In genomic region chr7:76407930-76408557, GRCm38 (mm10) we compare ENCODE assay signal across 21 mouse cellular contexts.
DNase-seq lines count a peak whose midpoint lies in the region; ATAC-seq lines count a peak whose summit lies in the region.
"Had no signal": no experiment of that assay in that cellular context is flagged by ENCODE, and none has a peak within 500 bp of the region (broad histone marks: within the 10 kb centered on the region; RNA-seq: fewer than 3 reads in every experiment).

No protein-coding gene starts in this region.

- no peak overlapping the region for H3K9ac ChIP-seq in midbrain, embryonic 12.5 days (replicated peaks)
- H3K9ac ChIP-seq: embryonic facial prominence, embryonic 12.5 days; forebrain, embryonic 15.5 days; heart, embryonic 12.5 days; limb, embryonic 13.5 days; liver, embryonic 14.5 days had no signal

- H3K27ac ChIP-seq in midbrain, embryonic 12.5 days (replicated peaks): no peak overlapping the region
- H3K27ac ChIP-seq in midbrain, embryonic 10.5 days (replicated peaks): no peak overlapping the region
- H3K27ac ChIP-seq: embryonic facial prominence, embryonic 12.5 days; forebrain, embryonic 15.5 days; limb, embryonic 13.5 days; liver, embryonic 14.5 days had no signal

- H3K27me3 ChIP-seq in midbrain, embryonic 12.5 days: 0 out of 2 replicates have a peak, but pooled peaks cover 5% of the 10 kb centered on the region
- peaks cover 11% of the 10 kb centered on the region; the same call in 1 of the 2 replicates for H3K27me3 ChIP-seq in midbrain, embryonic 10.5 days (ENCODE audit: low read depth, poor library complexity, severe bottlenecking)
- H3K27me3 ChIP-seq: embryonic facial prominence, embryonic 12.5 days; forebrain, embryonic 15.5 days; heart, embryonic 12.5 days; limb, embryonic 13.5 days had no signal

- peak; percentile 56 for ATAC-seq in midbrain, embryonic 12.5 days (ENCODE audit: low FRiP score, low read depth)
- ATAC-seq in megakaryocyte progenitor cell, adult 5-6 weeks (replicated peaks; ENCODE audit: poor library complexity): peak; percentile 71
- ATAC-seq: activated CD4-positive, CD25-positive, alpha-beta regulatory T cell, adult 4 months; forebrain, embryonic 15.5 days; lung, postnatal 0 days; Patski had no signal

- peaks cover 5% of the 10 kb centered on the region; the same call in 1 of the 2 replicates for H3K4me1 ChIP-seq in midbrain, embryonic 12.5 days
- H3K4me1 ChIP-seq in midbrain, embryonic 10.5 days: peaks cover 7% of the 10 kb centered on the region
- H3K4me1 ChIP-seq: embryonic facial prominence, embryonic 12.5 days; forebrain, embryonic 15.5 days; limb, embryonic 13.5 days had no signal

- DNase-seq in adrenal gland, adult (ENCODE audit: inconsistent age in 2 of 2, low spot score in 1 of 2): peak; percentile 10 to 29
- DNase-seq in adrenal gland, postnatal 36 days: no peak
- DNase-seq in midbrain, embryonic 10.5 days (ENCODE audit: low spot score): no peak
- peak; percentile 36 for DNase-seq in MN1 (ENCODE audit: low spot score)
- no peak for DNase-seq in frontal cortex, postnatal 10 days (ENCODE audit: low spot score in 2 of 2)
- no peak for DNase-seq in adrenal gland, postnatal 4 days (ENCODE audit: low spot score in 2 of 2)
- DNase-seq: adrenal gland, postnatal 14 days; cerebellum, adult 2 months; heart, postnatal 14 days; kidney, adult 11 months; right cerebral cortex, postnatal 4 days had no signal

- H3K9me3 ChIP-seq in midbrain, embryonic 12.5 days: no peaks in the 10 kb centered on the region
- no peaks in the 10 kb centered on the region for H3K9me3 ChIP-seq in midbrain, embryonic 10.5 days (replicated peaks)
- H3K9me3 ChIP-seq: embryonic facial prominence, embryonic 12.5 days; forebrain, embryonic 15.5 days; heart, embryonic 12.5 days; limb, embryonic 13.5 days had no signal

- no peak overlapping the region for H3K4me2 ChIP-seq in midbrain, embryonic 12.5 days (replicated peaks)
- H3K4me2 ChIP-seq: embryonic facial prominence, embryonic 12.5 days; forebrain, embryonic 15.5 days; heart, embryonic 12.5 days; limb, embryonic 13.5 days had no signal

- H3K4me3 ChIP-seq in midbrain, embryonic 12.5 days: no peak overlapping the region
- no peak overlapping the region for H3K4me3 ChIP-seq in midbrain, embryonic 10.5 days
- H3K4me3 ChIP-seq: embryonic facial prominence, embryonic 12.5 days; forebrain, embryonic 15.5 days; heart, embryonic 12.5 days; limb, embryonic 13.5 days had no signal

- no peaks in the 10 kb centered on the region for H3K36me3 ChIP-seq in midbrain, embryonic 12.5 days
- no peaks in the 10 kb centered on the region for H3K36me3 ChIP-seq in midbrain, embryonic 10.5 days
- H3K36me3 ChIP-seq: embryonic facial prominence, embryonic 12.5 days; forebrain, embryonic 15.5 days; heart, embryonic 12.5 days; limb, embryonic 13.5 days had no signal

- WGBS in midbrain, embryonic 12.5 days: 45% methylated on average over 4 of the region's 4 CpGs
- WGBS in midbrain, embryonic 10.5 days: 72% methylated on average over 4 of the region's 4 CpGs

Comparison
In these comparisons a context has a peak if more than half of its experiments do, and no peak if none do; other contexts are left out.
1. DNase-seq: peak in adrenal gland, adult (2 of 2) and MN1 (single experiment); none in adrenal gland, postnatal 36 days (0 of 2), midbrain, embryonic 10.5 days (single experiment), frontal cortex, postnatal 10 days (0 of 2) and adrenal gland, postnatal 4 days (0 of 2).